Mouse (Mus musculus) hindbrain, embryonic 13.5 days (tissue): ENCODE results near the gene Nus1. TPM values are rescaled to one million over a fixed set of nuclear protein-coding genes. Genes with fewer than 3 reads are reported as not detected.

ENCODE experiments used
- ATAC-seq: fragments of 200-750 bp; cut with Nextera tagmentation; 2 replicates; pipeline ENCODE4 v1.8.0; 2017; ENCODE audit warnings: moderate TSS enrichment; ENCODE audit not compliant: low FRiP score
- H3K27ac ChIP-seq: fragments of 300-500 bp; sonication (generic); 2 replicates; pipeline ENCODE4 v1.5.1; 2015; ENCODE audit warnings: inconsistent platforms, mild to moderate bottlenecking, moderate library complexity
- H3K27me3 ChIP-seq: fragments of 300-500 bp; sonication (generic); 2 replicates; pipeline ENCODE4 v1.6.1; 2015; ENCODE audit warnings: mild to moderate bottlenecking, inconsistent platforms
- H3K36me3 ChIP-seq: fragments of 300-500 bp; sonication (generic); 2 replicates; pipeline ENCODE4 v1.6.1; 2015; ENCODE audit warnings: mild to moderate bottlenecking, inconsistent platforms
- H3K4me1 ChIP-seq: fragments of 300-500 bp; sonication (generic); replicated peaks from 2 replicates; pipeline ENCODE4 v1.6.1; 2015; ENCODE audit warnings: inconsistent platforms
- H3K4me2 ChIP-seq: fragments of 300-500 bp; sonication (generic); 2 replicates; pipeline ENCODE4 v1.6.1; 2015; ENCODE audit warnings: inconsistent platforms, mild to moderate bottlenecking, moderate library complexity
- H3K4me3 ChIP-seq: fragments of 300-500 bp; sonication (generic); 2 replicates; pipeline ENCODE4 v1.5.1; 2015; ENCODE audit warnings: mild to moderate bottlenecking, inconsistent platforms
- H3K9ac ChIP-seq: fragments of 300-500 bp; sonication (generic); 2 replicates; pipeline ENCODE4 v1.6.1; 2015; ENCODE audit warnings: mild to moderate bottlenecking, inconsistent platforms
- H3K9me3 ChIP-seq: fragments of 300-500 bp; sonication (generic); 2 replicates; pipeline ENCODE4 v1.6.1; 2016; ENCODE audit warnings: inconsistent platforms
- WGBS: fragments of 180-500 bp; shearing (Covaris S2); methylation state at CpG from one replicate; pipeline ENCODE4 v1.1.7; 2015; 5-methylcytosine and 5-hydroxymethylcytosine counted together
- polyA plus RNA-seq: library from polyadenylated mRNA; unstranded; fragments of >200 nt; fragmentation: Nextera tagmentation; extraction: Ambion mirVana; gene quantifications from 2 replicates; pipeline ENCODE4 v1.2.1, GENCODE M21; 2015

Gene Nus1
- polyA plus RNA-seq, 1 experiment from 2014 or later, result 18.6 TPM

- H3K4me3 ChIP-seq, result no peak within 1 kb of the TSS
- H3K4me1 ChIP-seq, result no peaks in the 10 kb centered on the region
- no peaks in the 10 kb centered on the region for H3K9me3 ChIP-seq
- WGBS, result 83% methylated on average over 5 of the region's 5 CpGs
- no peaks in the 10 kb centered on the region for H3K36me3 ChIP-seq
- H3K27me3 ChIP-seq, result no peaks in the 10 kb centered on the region
- H3K4me2 ChIP-seq, result no peak within 1 kb of the TSS
- ATAC-seq, result no peak
- H3K27ac ChIP-seq, result no peak within 1 kb of the TSS
- no peak within 1 kb of the TSS for H3K9ac ChIP-seq
Observed at GRCm38 (mm10) chr10:52388922-52389430, 28.4 kb upstream of the Nus1 start, which contains the start of gene Nepn. Gene Nepn (plus strand): TSS chr10:52388972.

- ATAC-seq, result no peak
- WGBS, result 84% methylated on average over 3 of the region's 3 CpGs
Observed at GRCm38 (mm10) chr10:52389438-52389837, 27.9 kb upstream of the Nus1 start.

GRCm38 (mm10) chr10:52391208-52391607 lies 26.1 kb upstream of the Nus1 start:
- Histone ChIP-seq H3K27me3 (no peaks in the 10 kb centered on the region), H3K27ac (no peak overlapping the region), H3K36me3 (no peaks in the 10 kb centered on the region), H3K4me1 (no peaks in the 10 kb centered on the region), H3K4me3 (no peak overlapping the region), H3K9ac (no peak overlapping the region), H3K4me2 (no peak overlapping the region), H3K9me3 (no peaks in the 10 kb centered on the region)
- 87% methylated on average over 2 of the region's 2 CpGs for WGBS
- no peak for ATAC-seq

More at GRCm38 (mm10) chr10:52389438-52389837, 27.9 kb upstream of the Nus1 start:
- Histone ChIP-seq H3K4me3 (no peak overlapping the region), H3K27ac (no peak overlapping the region), H3K4me1 (no peaks in the 10 kb centered on the region), H3K36me3 (no peaks in the 10 kb centered on the region), H3K9me3 (no peaks in the 10 kb centered on the region), H3K4me2 (no peak overlapping the region), H3K9ac (no peak overlapping the region), H3K27me3 (no peaks in the 10 kb centered on the region)

- no peak overlapping the region for H3K4me2 ChIP-seq
- 90% methylated on average over 3 of the region's 3 CpGs for WGBS
- H3K27ac ChIP-seq, result no peak overlapping the region
- H3K4me3 ChIP-seq, result no peak overlapping the region
- H3K9ac ChIP-seq, result no peak overlapping the region
- no peaks in the 10 kb centered on the region for H3K4me1 ChIP-seq
- no peaks in the 10 kb centered on the region for H3K27me3 ChIP-seq
- no peak for ATAC-seq
- no peaks in the 10 kb centered on the region for H3K36me3 ChIP-seq
- no peaks in the 10 kb centered on the region for H3K9me3 ChIP-seq
Observed at GRCm38 (mm10) chr10:52396647-52397046, 20.7 kb upstream of the Nus1 start.

GRCm38 (mm10) chr10:52398715-52399114 lies 18.6 kb upstream of the Nus1 start:
- Histone ChIP-seq H3K27ac (no peak overlapping the region), H3K4me1 (no peaks in the 10 kb centered on the region), H3K27me3 (no peaks in the 10 kb centered on the region), H3K4me3 (no peak overlapping the region), H3K4me2 (no peak overlapping the region), H3K36me3 (no peaks in the 10 kb centered on the region), H3K9me3 (no peaks in the 10 kb centered on the region), H3K9ac (no peak overlapping the region)
- ATAC-seq, result no peak
- WGBS, result 85% methylated on average over 2 of the region's 2 CpGs

- Histone ChIP-seq H3K27ac (no peak overlapping the region), H3K4me2 (no peak overlapping the region), H3K27me3 (no peaks in the 10 kb centered on the region), H3K9ac (no peak overlapping the region), H3K4me3 (no peak overlapping the region), H3K36me3 (no peaks in the 10 kb centered on the region), H3K9me3 (no peaks in the 10 kb centered on the region), H3K4me1 (no peaks in the 10 kb centered on the region)
- WGBS, result 66% methylated on average over 3 of the region's 3 CpGs
- ATAC-seq, result no peak
Observed at GRCm38 (mm10) chr10:52399722-52400121, 17.6 kb upstream of the Nus1 start.

GRCm38 (mm10) chr10:52405160-52405559 lies 12.2 kb upstream of the Nus1 start:
- no peaks in the 10 kb centered on the region for H3K27me3 ChIP-seq
- no peaks in the 10 kb centered on the region for H3K36me3 ChIP-seq
- ATAC-seq, result no peak
- no peak overlapping the region for H3K4me3 ChIP-seq
- no peaks in the 10 kb centered on the region for H3K4me1 ChIP-seq
- H3K4me2 ChIP-seq, result no peak overlapping the region
- no peak overlapping the region for H3K27ac ChIP-seq
- H3K9ac ChIP-seq, result no peak overlapping the region
- no peaks in the 10 kb centered on the region for H3K9me3 ChIP-seq
- WGBS, result 90% methylated on average over 13 of the region's 13 CpGs

- Histone ChIP-seq H3K27ac (no peak overlapping the region), H3K4me3 (no peak overlapping the region), H3K9me3 (no peaks in the 10 kb centered on the region), H3K9ac (no peak overlapping the region), H3K27me3 (no peaks in the 10 kb centered on the region), H3K4me2 (no peak overlapping the region), H3K4me1 (no peaks in the 10 kb centered on the region), H3K36me3 (no peaks in the 10 kb centered on the region)
- WGBS, result 87% methylated on average over 2 of the region's 2 CpGs
- no peak for ATAC-seq
Observed at GRCm38 (mm10) chr10:52407526-52407925, 9.8 kb upstream of the Nus1 start.

GRCm38 (mm10) chr10:52415020-52415419 lies 2.3 kb upstream of the Nus1 start:
- Histone ChIP-seq H3K9ac (no peak overlapping the region), H3K4me3 (no peak overlapping the region), H3K27me3 (0 out of 2 replicates have a peak, but pooled peaks cover 4% of the 10 kb centered on the region), H3K9me3 (no peaks in the 10 kb centered on the region), H3K36me3 (no peaks in the 10 kb centered on the region), H3K4me1 (peaks cover 22% of the 10 kb centered on the region), H3K4me2 (no peak overlapping the region), H3K27ac (no peak overlapping the region)
- WGBS, result 78% methylated on average over 2 of the region's 2 CpGs
- no peak for ATAC-seq

GRCm38 (mm10) chr10:52416458-52416857 lies 889 bp upstream of the Nus1 start:
- Histone ChIP-seq H3K27me3 (0 out of 2 replicates have a peak, but pooled peaks cover 4% of the 10 kb centered on the region), H3K36me3 (no peaks in the 10 kb centered on the region), H3K4me2 (peak overlapping the region; percentile 52), H3K27ac (peak overlapping the region; percentile 80; the same call in 1 of the 2 replicates), H3K4me3 (peak overlapping the region; percentile 70), H3K4me1 (peaks cover 30% of the 10 kb centered on the region), H3K9me3 (no peaks in the 10 kb centered on the region), H3K9ac (peak overlapping the region; percentile 53)
- ATAC-seq, result no peak
- WGBS, result 73% methylated on average over 2 of the region's 2 CpGs

- Histone ChIP-seq H3K4me1 (peaks cover 34% of the 10 kb centered on the region), H3K27ac (peak overlapping the region; percentile 97), H3K36me3 (no peaks in the 10 kb centered on the region), H3K9me3 (no peaks in the 10 kb centered on the region), H3K27me3 (0 out of 2 replicates have a peak, but pooled peaks cover 4% of the 10 kb centered on the region), H3K9ac (peak overlapping the region; percentile 80), H3K4me3 (peak overlapping the region; percentile 70), H3K4me2 (peak overlapping the region; percentile 78)
- WGBS, result 2% methylated on average over 39 of the region's 39 CpGs
- ATAC-seq, result peak; percentile 64
Observed at GRCm38 (mm10) chr10:52417998-52418860, 882 bp downstream of the Nus1 start.

- no peak overlapping the region for H3K27ac ChIP-seq
- peak overlapping the region; percentile 78 for H3K4me2 ChIP-seq
- peaks cover 34% of the 10 kb centered on the region for H3K4me1 ChIP-seq
- no peaks in the 10 kb centered on the region for H3K36me3 ChIP-seq
- H3K27me3 ChIP-seq, result 0 out of 2 replicates have a peak, but pooled peaks cover 4% of the 10 kb centered on the region
- peak overlapping the region; percentile 80 for H3K9ac ChIP-seq
- WGBS, result 71% methylated on average over 5 of the region's 5 CpGs
- peak overlapping the region; percentile 70 for H3K4me3 ChIP-seq
- H3K9me3 ChIP-seq, result no peaks in the 10 kb centered on the region
- no peak for ATAC-seq
Observed at GRCm38 (mm10) chr10:52418931-52419330, 1.6 kb downstream of the Nus1 start.
